Mouse (Mus musculus) skeletal muscle tissue, adult 2 months (tissue): ENCODE measurements at regions not wholly inside any gene's neighbourhood (a gene's known extent, or its start where the extent isn't known, plus 50 kb on each side); places are given as distances from the start of the nearest gene placed in this dataset.

Experiments
- DNase-seq: peaks from one replicate; pipeline ENCODE4 v3.0.0-alpha.2; 2012; ENCODE audit warnings: low read depth, low spot score

- DNase-seq, result no peak
Observed at GRCm38 (mm10) chr13:28898900-28899299, 54.6 kb downstream of the Sox4 start.

- DNase-seq, result no peak
Observed at GRCm38 (mm10) chr13:28892896-28893295, 60.6 kb downstream of the Sox4 start.

GRCm38 (mm10) chr13:28887098-28887497 lies 66.4 kb downstream of the Sox4 start:
- DNase-seq, result no peak

- DNase-seq, result no peak
Observed at GRCm38 (mm10) chr13:28886691-28887090, 66.8 kb downstream of the Sox4 start.

- no peak for DNase-seq
Observed at GRCm38 (mm10) chr13:28885083-28886037, 68.2 kb downstream of the Sox4 start.

GRCm38 (mm10) chr13:28884191-28884820 lies 69.2 kb downstream of the Sox4 start:
- no peak for DNase-seq

GRCm38 (mm10) chr13:28883398-28883797 lies 70.1 kb downstream of the Sox4 start:
- DNase-seq, result no peak

GRCm38 (mm10) chr13:28880888-28881287 lies 72.6 kb downstream of the Sox4 start:
- no peak for DNase-seq

GRCm38 (mm10) chr13:28878692-28879091 lies 74.8 kb downstream of the Sox4 start:
- no peak for DNase-seq

- DNase-seq, result no peak
Observed at GRCm38 (mm10) chr13:28876771-28877170, 76.7 kb downstream of the Sox4 start.

GRCm38 (mm10) chr13:28870681-28871080 lies 82.8 kb downstream of the Sox4 start:
- DNase-seq, result no peak

GRCm38 (mm10) chr13:28867210-28867609 lies 86.3 kb downstream of the Sox4 start:
- peak; percentile 41 for DNase-seq

- DNase-seq, result no peak
Observed at GRCm38 (mm10) chr13:28866686-28867085, 86.8 kb downstream of the Sox4 start.

GRCm38 (mm10) chr13:28860601-28861000 lies 92.9 kb downstream of the Sox4 start:
- no peak for DNase-seq

- DNase-seq, result no peak
Observed at GRCm38 (mm10) chr13:28859829-28860427, 93.6 kb downstream of the Sox4 start.

- DNase-seq, result no peak
Observed at GRCm38 (mm10) chr13:28858001-28858400, 95.5 kb downstream of the Sox4 start.

- no peak for DNase-seq
Observed at GRCm38 (mm10) chr13:28857201-28857600, 96.3 kb downstream of the Sox4 start.

- DNase-seq, result no peak
Observed at GRCm38 (mm10) chr13:28856472-28856871, 97.0 kb downstream of the Sox4 start.

- no peak for DNase-seq
Observed at GRCm38 (mm10) chr13:28854247-28854646, 99.3 kb downstream of the Sox4 start.

- DNase-seq, result no peak
Observed at GRCm38 (mm10) chr13:28848305-28848704, 105.2 kb downstream of the Sox4 start.

- no peak for DNase-seq
Observed at GRCm38 (mm10) chr13:28847478-28847877, 106.0 kb downstream of the Sox4 start.

- no peak for DNase-seq
Observed at GRCm38 (mm10) chr13:28844495-28844894, 109.0 kb downstream of the Sox4 start.
